Mouse (Mus musculus) thymus, adult 2 months (tissue): Measurements from ENCODE around the gene Tdrd12.
A peak's percentile ranks its signal among the peaks of the same experiment; 100 is the strongest.

Experiments used
- CTCF ChIP-seq: fragments of 200-500 bp; IDR thresholded peaks from 2 replicates; pipeline ENCODE4 v1.5.1; 2012; ENCODE audit warnings: mild to moderate bottlenecking, control low read depth, low read length, moderate library complexity, borderline replicate concordance; ENCODE audit not compliant: control insufficient read depth, poor library complexity, insufficient read depth; ENCODE audit errors: extremely low read depth
- POLR2A ChIP-seq: fragments of 200-500 bp; IDR thresholded peaks from 2 replicates; pipeline ENCODE4 v1.6.1; 2012; ENCODE audit warnings: mild to moderate bottlenecking, low read length, control low read depth, moderate library complexity; ENCODE audit not compliant: control insufficient read depth, poor library complexity, insufficient read depth; ENCODE audit errors: extremely low read depth

- TF ChIP-seq CTCF (peak; percentile 32; the same call in 1 of the 2 replicates), POLR2A (peak; percentile 77)
Observed at GRCm38 (mm10) chr7:35555224-35556204, 18.0 kb upstream of the Tdrd12 start.
